Mouse (Mus musculus): ENCODE measurements around the gene Kcnip3. TPM values are rescaled to one million over a fixed set of nuclear protein-coding genes. Genes with fewer than 3 reads are reported as not detected.

The Kcnip3 gene
- total RNA-seq, 2 experiments from 2014 or later: 5.1 to 5.4 TPM

Other genes starting within 250 kb of the Kcnip3 start
- gene Dusp2, start 185.9 kb downstream of the Kcnip3 start, total RNA-seq (2021): 1 to 10 TPM; 2.5 to 2.7 TPM
- gene Astl, start 183.5 kb downstream of the Kcnip3 start, total RNA-seq (2021): not detected
- gene Adra2b, start 158.9 kb downstream of the Kcnip3 start, total RNA-seq (2021): 1 to 10 TPM; 2.3 to 5.0 TPM
- gene Gpat2, start 96.9 kb downstream of the Kcnip3 start, total RNA-seq (2021): under 1 TPM; 0.59 to 0.62 TPM
- gene Fahd2a, start 77.5 kb downstream of the Kcnip3 start, total RNA-seq (2021): 10 to 100 TPM; 42.8 to 47.2 TPM
- gene Prom2, start 19.4 kb upstream of the Kcnip3 start, total RNA-seq (2021): under 1 TPM; 0.34 to 0.81 TPM
- gene Zfp661, start 65.0 kb upstream of the Kcnip3 start, total RNA-seq (2021): 1 to 10 TPM; 4.8 to 4.9 TPM
- gene Mrps5, start 65.1 kb upstream of the Kcnip3 start, total RNA-seq (2021): 100 to 1,000 TPM; 126 to 141 TPM
- 10 to 100 TPM in 1 of 2 experiments, 1 to 10 TPM in 1; 7.3 to 19.1 TPM for gene Mal, start 134.6 kb upstream of the Kcnip3 start, total RNA-seq (2021)
- gene Mall, start 207.8 kb upstream of the Kcnip3 start, total RNA-seq (2021): 1 to 10 TPM; 3.1 to 3.5 TPM

All from adrenal gland, postnatal 4 days (tissue).